Mouse (Mus musculus) urinary bladder, adult 18-20 months (tissue): ENCODE results near the gene Klhl11.

Source experiments
- DNase-seq, 2 experiments: peaks; one replicate each; pipeline ENCODE4 v3.0.0; 2022; ENCODE audit warnings: low spot score in 2 of 2, mixed read lengths in 2 of 2

The Klhl11 gene

GRCm38 (mm10) chr11:100472197-100472934 is at the start of gene Klhl11:
Gene Klhl11, minus strand, starts transcription at chr11:100472741.
- DNase-seq: peak; percentile 78 to 85

GRCm38 (mm10) chr11:100520838-100521237 is 48.3 kb upstream of the Klhl11 start:
- no peak for DNase-seq

GRCm38 (mm10) chr11:100519188-100519587 is 46.6 kb upstream of the Klhl11 start:
- no peak for DNase-seq

- no peak for DNase-seq
These were observed 45.6 kb upstream of the Klhl11 start for GRCm38 (mm10) chr11:100518188-100518591.

GRCm38 (mm10) chr11:100516291-100516690 is 43.8 kb upstream of the Klhl11 start:
- DNase-seq: no peak

- DNase-seq: no peak
These were observed 43.2 kb upstream of the Klhl11 start for GRCm38 (mm10) chr11:100515789-100516188.

GRCm38 (mm10) chr11:100515061-100515460 is 42.5 kb upstream of the Klhl11 start:
- no peak for DNase-seq

GRCm38 (mm10) chr11:100513716-100514115 is 41.2 kb upstream of the Klhl11 start:
- DNase-seq: no peak

- no peak for DNase-seq
These were observed 39.8 kb upstream of the Klhl11 start for GRCm38 (mm10) chr11:100512384-100512783.

GRCm38 (mm10) chr11:100510556-100510955 is 38.0 kb upstream of the Klhl11 start:
- DNase-seq: no peak

- DNase-seq: no peak
These were observed 33.5 kb upstream of the Klhl11 start for GRCm38 (mm10) chr11:100505997-100506396.

GRCm38 (mm10) chr11:100504990-100505660 is 32.6 kb upstream of the Klhl11 start:
- no peak for DNase-seq

- DNase-seq: no peak
These were observed 28.8 kb upstream of the Klhl11 start for GRCm38 (mm10) chr11:100501321-100501720.

GRCm38 (mm10) chr11:100500651-100501050 is 28.1 kb upstream of the Klhl11 start:
- no peak for DNase-seq

GRCm38 (mm10) chr11:100500241-100500640 is 27.7 kb upstream of the Klhl11 start:
- DNase-seq: no peak

GRCm38 (mm10) chr11:100493771-100494170 is 21.2 kb upstream of the Klhl11 start:
- no peak for DNase-seq

GRCm38 (mm10) chr11:100490951-100491350 is 18.4 kb upstream of the Klhl11 start:
- DNase-seq: no peak

GRCm38 (mm10) chr11:100485801-100486538 is 13.4 kb upstream of the Klhl11 start:
- no peak for DNase-seq

- no peak for DNase-seq
These were observed 11.9 kb upstream of the Klhl11 start for GRCm38 (mm10) chr11:100484461-100484860.

- DNase-seq: peak; percentile 18 to 24
These were observed 6.6 kb upstream of the Klhl11 start for GRCm38 (mm10) chr11:100479152-100479551.

GRCm38 (mm10) chr11:100476281-100476680 is 3.7 kb upstream of the Klhl11 start:
- DNase-seq: no peak

GRCm38 (mm10) chr11:100472935-100473295 is 374 bp upstream of the Klhl11 start:
- no peak for DNase-seq
